Mouse (Mus musculus): ENCODE measurements around the gene Dmrta1. TPM values are rescaled to one million over a fixed set of nuclear protein-coding genes. Genes with fewer than 3 reads are reported as not detected.
"Not testable (repeated sequence)": the region's sequence is repeated elsewhere in the genome, so short reads cannot be mapped to it uniquely, and the experiment has no call there.

Gene Dmrta1
- total and polyA plus RNA-seq, 2 experiments: 0.06 to 0.28 TPM

GRCm38 (mm10) chr4:89695589-89695988 is 16.4 kb downstream of the Dmrta1 start:
- DNase-seq (ENCODE audit: extremely low read depth, low read depth, low spot score): peak; percentile 39
- Histone ChIP-seq H3K27me3 (ENCODE audit: control insufficient read depth, insufficient read depth, low read length) (no peaks in the 10 kb centered on the region), H3K79me2 (ENCODE audit: control insufficient read depth, insufficient read depth, low read length) (no peaks in the 10 kb centered on the region), H3K36me3 (ENCODE audit: control insufficient read depth, insufficient read depth, low read length) (no peaks in the 10 kb centered on the region), H3K9ac (ENCODE audit: low read depth, low read length) (no peak overlapping the region), H3K4me1 (ENCODE audit: control insufficient read depth, insufficient read depth, low read length) (no peaks in the 10 kb centered on the region), H3K27ac (replicated peaks; ENCODE audit: insufficient read depth, low read depth, low read length) (no peak overlapping the region), H3K4me3 (ENCODE audit: insufficient read depth, low read depth, low read length) (no peak overlapping the region)
- no peak for TF ChIP-seq POLR2A (IDR thresholded peaks at IDR 0.05; ENCODE audit: extremely low read depth, insufficient read depth, low read length)
- TF ChIP-seq CTCF (IDR thresholded peaks at IDR 0.05; ENCODE audit: low read depth, low read length): no peak
- 63% methylated on average over 5 of the region's 5 CpGs for WGBS

GRCm38 (mm10) chr4:89697951-89698350 is 18.7 kb downstream of the Dmrta1 start:
- TF ChIP-seq POLR2A (IDR thresholded peaks at IDR 0.05; ENCODE audit: extremely low read depth, insufficient read depth, low read length) (no peak), CTCF (IDR thresholded peaks at IDR 0.05; ENCODE audit: low read depth, low read length) (no peak)
- Histone ChIP-seq H3K79me2 (ENCODE audit: control insufficient read depth, insufficient read depth, low read length) (no peaks in the 10 kb centered on the region), H3K4me1 (ENCODE audit: control insufficient read depth, insufficient read depth, low read length) (no peaks in the 10 kb centered on the region), H3K9ac (ENCODE audit: low read depth, low read length) (no peak overlapping the region), H3K27me3 (ENCODE audit: control insufficient read depth, insufficient read depth, low read length) (no peaks in the 10 kb centered on the region), H3K36me3 (ENCODE audit: control insufficient read depth, insufficient read depth, low read length) (no peaks in the 10 kb centered on the region), H3K27ac (replicated peaks; ENCODE audit: insufficient read depth, low read depth, low read length) (no peak overlapping the region), H3K4me3 (ENCODE audit: insufficient read depth, low read depth, low read length) (no peak overlapping the region)
- DNase-seq (ENCODE audit: extremely low read depth, low read depth, low spot score): no peak

GRCm38 (mm10) chr4:89723526-89724190 is 44.4 kb downstream of the Dmrta1 start:
- not testable (repeated sequence) for H3K9ac ChIP-seq (ENCODE audit: low read depth, low read length); H3K27me3 ChIP-seq (ENCODE audit: control insufficient read depth, insufficient read depth, low read length); H3K36me3 ChIP-seq (ENCODE audit: control insufficient read depth, insufficient read depth, low read length); H3K4me3 ChIP-seq (ENCODE audit: insufficient read depth, low read depth, low read length); H3K27ac ChIP-seq (replicated peaks; ENCODE audit: insufficient read depth, low read depth, low read length); H3K79me2 ChIP-seq (ENCODE audit: control insufficient read depth, insufficient read depth, low read length); H3K4me1 ChIP-seq (ENCODE audit: control insufficient read depth, insufficient read depth, low read length); DNase-seq (ENCODE audit: extremely low read depth, low read depth, low spot score)
- 56% methylated on average over 1 of the region's 1 CpGs for WGBS

Data from liver, adult 2 months (tissue).